Mouse (Mus musculus): ENCODE measurements around the gene Myct1.

DNA sequence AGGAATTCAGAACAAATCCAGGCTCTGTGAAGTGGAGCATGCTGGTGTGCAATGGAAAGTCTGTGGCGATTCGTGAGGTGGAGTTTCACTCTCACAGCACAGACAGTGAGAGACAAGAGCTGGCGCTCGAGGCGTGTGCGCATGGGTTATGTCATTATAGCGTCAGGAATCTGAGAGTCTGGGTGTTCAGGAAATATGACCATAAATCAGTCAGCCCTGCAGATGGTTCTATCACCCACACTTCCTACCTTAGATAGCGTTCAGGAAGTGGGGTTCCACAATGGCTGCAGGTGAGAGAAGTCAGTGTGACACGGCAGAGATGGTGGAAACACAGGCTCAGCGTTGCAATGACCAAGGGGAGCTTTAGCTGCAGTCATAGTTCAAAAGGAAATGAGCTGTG is 9.9 kb downstream of the Myct1 start:
- TF ChIP-seq CTCF (IDR thresholded peaks at IDR 0.05; ENCODE audit: low read depth) (no peak), EP300 (IDR thresholded peaks at IDR 0.05; ENCODE audit: low read depth) (no peak)
